Mouse (Mus musculus) v-Abl transformed pro-B cells (cell line): ENCODE results near the gene Acp2.

Source experiments
- in situ Hi-C, 2 experiments: fragments of 400-800 bp; cut with MboI; formaldehyde crosslinking; loops; one replicate each; pipeline ENCODE4 v1.15.1; 2025; ENCODE audit not compliant: unreplicated experiment in 2 of 2

Acp2 gene

GRCm38 (mm10) chr2:91252512-91252911, 49.8 kb downstream of the Acp2 start:
- in situ Hi-C loops = no loop called here

DNA sequence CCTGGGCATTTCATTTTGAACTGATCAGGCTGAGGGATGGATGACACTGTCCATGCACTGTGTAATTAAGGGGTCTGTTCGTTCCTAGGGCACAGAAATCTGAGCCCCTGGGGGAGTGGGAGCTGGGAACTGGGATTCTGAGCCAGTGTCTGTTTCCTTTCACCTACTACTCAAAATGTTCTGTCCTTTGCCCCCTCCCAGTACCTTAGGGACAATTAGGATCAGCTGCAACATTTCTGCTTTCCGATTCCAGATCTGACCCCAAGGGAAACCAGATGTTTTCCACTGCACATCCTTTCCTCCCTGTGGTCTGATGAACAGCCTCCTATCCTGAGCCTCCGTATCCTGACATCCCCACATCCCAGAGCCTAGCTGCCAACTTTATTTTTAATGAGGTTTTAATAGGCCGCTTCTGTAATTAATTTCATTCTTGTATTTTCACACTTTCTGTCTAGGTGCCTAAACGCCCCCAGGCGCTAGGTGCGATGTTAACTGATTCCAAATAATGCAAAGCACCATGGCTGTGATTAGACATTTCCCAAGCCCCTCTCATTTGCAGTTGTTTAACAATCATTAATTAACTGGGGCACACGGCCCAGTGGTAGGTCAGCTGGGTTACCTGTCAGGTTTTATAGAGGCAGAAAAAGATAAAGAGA, 52.2 kb downstream of the Acp2 start:
- in situ Hi-C loops = no loop called here

DNA sequence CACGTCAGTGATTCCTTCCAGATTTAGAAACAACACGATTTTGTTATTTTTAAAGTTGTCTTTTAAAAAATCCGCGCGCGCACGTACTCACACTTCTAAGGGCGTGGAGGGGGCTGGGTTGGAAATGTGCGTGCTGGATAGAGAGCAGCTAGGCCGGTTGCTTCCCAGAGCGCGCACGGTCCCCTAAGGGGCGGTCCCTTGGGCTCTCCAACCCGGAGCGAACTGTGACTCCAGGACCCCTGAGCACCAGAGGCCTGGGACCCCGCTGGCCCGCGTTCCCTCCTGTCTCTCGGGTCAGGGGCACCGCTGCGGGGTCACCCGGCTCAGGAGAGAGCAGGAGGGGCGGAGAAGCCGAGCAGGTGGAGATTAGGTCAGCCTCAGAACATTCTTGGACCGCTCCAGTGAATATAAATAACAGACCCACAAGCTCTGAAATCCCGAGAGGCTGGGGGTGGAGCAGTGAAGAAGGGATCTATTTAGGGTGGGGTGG, 53.0 kb downstream of the Acp2 start, which contains the start of gene Pacsin3:
TSS of gene Pacsin3 (plus strand) at position 294 of the 490 bp plus-strand sequence.
- in situ Hi-C loops = no loop called here

GRCm38 (mm10) chr2:91256256-91257125, 53.8 kb downstream of the Acp2 start:
- in situ Hi-C loops = no loop called here

GRCm38 (mm10) chr2:91257126-91257980, 54.7 kb downstream of the Acp2 start:
- in situ Hi-C loops = no loop called here

DNA sequence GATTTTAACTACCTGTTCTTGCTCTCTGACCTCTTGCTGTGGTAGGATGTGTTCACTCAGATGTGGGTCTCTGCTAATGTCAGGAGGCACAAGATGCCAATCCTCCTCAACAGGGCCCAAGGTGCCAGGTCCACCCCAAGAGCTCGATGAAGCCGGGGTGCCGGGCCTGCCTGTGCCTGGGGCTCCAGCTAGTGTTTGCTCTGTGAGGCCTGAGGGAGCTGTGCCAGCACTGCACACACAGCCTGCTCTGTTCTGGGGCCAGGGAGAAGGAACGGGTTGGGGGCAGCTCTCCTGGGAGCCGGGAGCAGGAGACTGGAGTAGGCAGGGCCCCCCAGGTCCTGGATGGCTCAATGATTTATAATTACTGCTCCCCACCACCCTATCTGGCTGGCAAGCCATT, 55.4 kb downstream of the Acp2 start:
- in situ Hi-C loops = no loop called here

- in situ Hi-C loops = no loop called here
Measured at GRCm38 (mm10) chr2:91258830-91259229, 56.1 kb downstream of the Acp2 start.

GRCm38 (mm10) chr2:91259493-91259892, 56.8 kb downstream of the Acp2 start:
- in situ Hi-C loops = no loop called here
